Mouse (Mus musculus): ENCODE data around the gene Olfr26. TPM values are rescaled to one million over a fixed set of nuclear protein-coding genes. Genes with fewer than 3 reads are reported as not detected.
"Not testable (repeated sequence)": the region's sequence is repeated elsewhere in the genome, so short reads cannot be mapped to it uniquely, and the experiment has no call there.

The Olfr26 gene
- polyA plus RNA-seq (2015; fragmentation: Nextera tagmentation; extraction: Ambion mirVana) = not detected in 2 replicates

DNA sequence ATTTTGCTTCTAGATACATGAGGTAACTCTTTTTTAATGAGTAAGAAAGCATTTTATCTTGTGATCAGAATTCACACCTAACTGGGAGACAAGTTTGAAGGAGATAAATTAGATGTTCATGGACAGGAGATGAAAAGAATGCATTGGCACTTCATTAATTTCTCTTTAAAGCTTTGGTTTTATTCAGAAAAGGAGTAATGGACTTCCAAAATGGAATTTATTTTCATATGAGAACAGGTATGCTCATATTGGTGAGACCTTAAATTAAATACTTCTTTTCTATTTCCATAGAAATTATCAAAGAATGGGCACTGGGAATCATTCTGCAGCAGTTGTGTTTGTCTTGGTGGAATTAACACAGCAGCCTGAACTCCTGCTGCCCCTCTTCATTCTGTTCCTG, at the start of gene Olfr26:
TSS of gene Olfr26 (plus strand) at position 301 of the 400 bp plus-strand sequence.
- Histone ChIP-seq H3K27ac (no peak within 1 kb of the TSS), H3K9ac (no peak within 1 kb of the TSS), H3K4me2 (no peak within 1 kb of the TSS), H3K4me1 (no peaks in the 10 kb centered on the region), H3K27me3 (replicated peaks) (no peaks in the 10 kb centered on the region), H3K36me3 (replicated peaks) (no peaks in the 10 kb centered on the region), H3K4me3 (no peak within 1 kb of the TSS), H3K9me3 (no peaks in the 10 kb centered on the region)
- no peak for ATAC-seq (replicated peaks)

DNA sequence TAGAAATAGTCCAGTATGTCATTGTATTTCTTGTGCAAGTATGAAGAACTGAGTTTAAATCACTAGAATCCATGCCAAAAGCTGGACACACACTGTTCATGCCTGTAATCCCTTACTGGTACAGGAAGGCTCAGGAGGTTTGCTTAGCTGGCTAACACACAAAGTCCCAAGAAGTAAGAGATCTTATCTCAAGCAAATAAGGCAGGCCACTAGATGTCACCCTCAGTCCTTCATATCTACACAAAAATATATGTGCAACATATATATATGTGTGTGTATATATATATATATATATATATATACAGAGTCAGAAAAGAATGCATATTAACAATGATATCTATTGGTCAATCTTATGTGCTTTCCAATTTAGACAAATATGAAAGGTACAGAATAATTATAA, 49.2 kb upstream of the Olfr26 start:
- Histone ChIP-seq H3K4me3 (no peak overlapping the region), H3K4me2 (no peak overlapping the region), H3K9ac (no peak overlapping the region), H3K27ac (no peak overlapping the region), H3K27me3 (replicated peaks) (no peaks in the 10 kb centered on the region), H3K9me3 (no peaks in the 10 kb centered on the region), H3K36me3 (replicated peaks) (no peaks in the 10 kb centered on the region), H3K4me1 (no peaks in the 10 kb centered on the region)
- ATAC-seq (replicated peaks) = no peak

DNA sequence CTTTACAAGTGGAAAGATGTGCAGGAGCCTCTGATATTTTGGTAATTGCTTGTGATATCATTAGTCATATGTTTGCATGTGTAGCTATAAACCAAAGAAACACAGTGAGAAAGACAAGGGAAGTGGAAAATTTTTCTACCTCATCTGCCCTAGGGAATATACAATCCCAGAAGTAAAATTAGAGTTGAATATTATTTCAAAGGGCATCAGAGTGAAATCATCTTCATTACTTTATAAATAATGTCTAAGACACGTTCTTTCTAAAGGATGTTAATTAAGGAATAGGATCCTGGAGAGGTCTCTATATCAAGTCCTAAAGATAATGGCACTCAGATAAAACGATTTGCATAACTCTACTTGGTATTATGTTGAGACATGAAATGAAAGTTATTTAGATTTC, 40.5 kb upstream of the Olfr26 start, which contains the start of gene Olfr922:
TSS of gene Olfr922 (plus strand) at position 301 of the 400 bp plus-strand sequence.
- Histone ChIP-seq H3K9me3 (no peaks in the 10 kb centered on the region), H3K4me3 (no peak within 1 kb of the TSS), H3K4me1 (no peaks in the 10 kb centered on the region), H3K27ac (no peak within 1 kb of the TSS), H3K36me3 (replicated peaks) (no peaks in the 10 kb centered on the region), H3K9ac (no peak within 1 kb of the TSS), H3K4me2 (no peak within 1 kb of the TSS), H3K27me3 (replicated peaks) (no peaks in the 10 kb centered on the region)
- WGBS = 73% methylated on average over 2 of the region's 2 CpGs
- no peak for ATAC-seq (replicated peaks)

DNA sequence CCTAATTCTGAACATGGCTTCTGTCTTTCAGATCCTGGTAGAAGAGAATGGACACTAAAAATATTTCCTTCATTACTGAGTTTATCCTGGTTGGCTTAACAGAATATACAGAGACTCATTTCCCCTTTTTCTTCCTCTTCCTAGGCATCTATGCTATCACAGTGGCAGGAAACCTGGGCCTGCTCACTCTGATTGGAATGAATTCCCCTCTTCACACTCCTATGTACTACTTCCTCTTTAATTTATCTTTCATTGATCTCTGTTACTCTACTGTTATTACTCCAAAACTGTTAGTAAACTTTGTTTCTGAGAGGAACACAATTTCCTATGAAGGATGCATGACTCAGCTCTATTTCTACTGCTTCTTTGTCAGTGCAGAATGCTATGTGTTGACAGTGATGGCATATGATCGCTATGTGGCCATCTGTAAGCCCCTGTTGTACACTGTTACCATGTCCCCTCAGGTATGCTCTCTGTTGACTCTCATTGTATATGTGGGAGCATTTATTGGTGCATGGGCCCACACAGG, 39.3 kb upstream of the Olfr26 start:
- no peaks in the 10 kb centered on the region for H3K27me3 ChIP-seq (replicated peaks)
- 88% methylated on average over 1 of the region's 1 CpGs for WGBS
- no peaks in the 10 kb centered on the region for H3K9me3 ChIP-seq
- no peak overlapping the region for H3K9ac ChIP-seq
- H3K4me3 ChIP-seq = no peak overlapping the region
- no peaks in the 10 kb centered on the region for H3K36me3 ChIP-seq (replicated peaks)
- H3K4me1 ChIP-seq = no peaks in the 10 kb centered on the region
- H3K27ac ChIP-seq = no peak overlapping the region
- ATAC-seq (replicated peaks) = no peak
- no peak overlapping the region for H3K4me2 ChIP-seq

DNA sequence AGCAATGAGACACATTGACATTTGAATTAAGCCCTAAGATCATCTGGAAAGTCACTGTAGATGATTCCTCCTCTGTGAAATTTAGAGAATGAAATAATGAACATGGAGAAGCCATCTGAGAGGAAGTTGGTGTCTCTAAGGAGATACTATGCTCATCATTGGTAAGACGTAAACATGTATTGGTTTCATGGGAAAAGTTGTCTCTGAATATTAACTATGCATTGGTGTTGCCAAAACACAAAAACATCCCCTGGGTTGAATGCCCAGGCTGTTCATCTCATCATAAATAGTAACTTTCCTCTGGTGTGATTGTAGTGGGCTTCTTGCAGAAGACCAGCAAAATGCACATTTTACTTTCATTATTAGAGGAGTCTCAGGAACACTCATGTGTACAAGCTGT, 28.6 kb upstream of the Olfr26 start, which contains the start of gene Olfr923:
TSS of gene Olfr923 (plus strand) at position 301 of the 400 bp plus-strand sequence.
- no peaks in the 10 kb centered on the region for H3K9me3 ChIP-seq
- no peaks in the 10 kb centered on the region for H3K36me3 ChIP-seq (replicated peaks)
- no peak within 1 kb of the TSS for H3K27ac ChIP-seq
- 96% methylated on average over 1 of the region's 1 CpGs for WGBS
- no peak within 1 kb of the TSS for H3K9ac ChIP-seq
- no peak within 1 kb of the TSS for H3K4me3 ChIP-seq
- ATAC-seq (replicated peaks) = no peak
- no peaks in the 10 kb centered on the region for H3K27me3 ChIP-seq (replicated peaks)
- H3K4me1 ChIP-seq = no peaks in the 10 kb centered on the region
- no peak within 1 kb of the TSS for H3K4me2 ChIP-seq

DNA sequence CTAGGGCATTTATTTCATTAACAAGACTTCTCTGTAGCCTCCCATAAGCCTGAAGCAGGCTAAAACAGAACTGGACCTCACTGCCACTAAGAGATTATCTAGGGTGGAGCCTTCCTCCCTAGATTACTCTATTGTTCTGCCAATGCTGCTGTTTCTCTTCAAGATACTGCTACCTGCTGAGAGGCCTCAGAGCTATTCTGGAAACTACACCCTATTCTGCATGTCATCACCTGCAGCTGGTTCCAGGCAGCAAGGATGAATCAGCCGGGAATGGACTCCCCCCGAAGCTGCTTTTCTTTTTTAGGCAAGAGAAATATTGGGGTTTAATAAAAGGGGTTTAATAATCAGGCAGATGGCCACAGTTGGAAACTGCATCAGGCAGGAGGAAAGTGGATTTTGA, 21.8 kb upstream of the Olfr26 start:
- no peaks in the 10 kb centered on the region for H3K4me1 ChIP-seq
- no peak overlapping the region for H3K4me2 ChIP-seq
- no peak for ATAC-seq (replicated peaks)
- no peak overlapping the region for H3K27ac ChIP-seq
- H3K36me3 ChIP-seq (replicated peaks) = no peaks in the 10 kb centered on the region
- no peak overlapping the region for H3K4me3 ChIP-seq
- 73% methylated on average over 2 of the region's 2 CpGs for WGBS
- H3K9ac ChIP-seq = no peak overlapping the region
- no peaks in the 10 kb centered on the region for H3K9me3 ChIP-seq
- H3K27me3 ChIP-seq (replicated peaks) = no peaks in the 10 kb centered on the region

DNA sequence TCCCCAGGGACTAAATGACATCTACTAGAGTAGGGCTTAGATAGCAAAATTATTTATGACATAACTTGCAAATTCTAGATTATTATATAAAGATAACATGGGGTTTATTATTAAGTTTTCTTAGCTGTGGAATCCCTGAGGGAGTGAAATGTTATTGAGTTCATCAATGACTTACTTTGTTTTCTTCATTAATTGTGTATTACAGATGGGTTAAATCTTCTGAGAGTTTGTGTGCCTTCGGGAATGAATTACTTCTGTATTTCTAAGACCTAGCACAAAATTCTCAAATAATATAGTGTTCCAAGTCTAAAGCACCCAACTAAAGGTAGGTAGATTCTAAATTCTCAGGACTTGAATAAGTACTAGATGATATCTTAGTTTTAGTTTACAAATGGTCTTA, 10.7 kb upstream of the Olfr26 start, which contains the start of gene Olfr924:
TSS of gene Olfr924 (plus strand) at position 301 of the 400 bp plus-strand sequence.
- Histone ChIP-seq H3K27me3 (replicated peaks) (no peaks in the 10 kb centered on the region), H3K4me3 (no peak within 1 kb of the TSS), H3K9ac (no peak within 1 kb of the TSS), H3K27ac (no peak within 1 kb of the TSS), H3K4me1 (no peaks in the 10 kb centered on the region), H3K9me3 (no peaks in the 10 kb centered on the region), H3K4me2 (no peak within 1 kb of the TSS), H3K36me3 (replicated peaks) (no peaks in the 10 kb centered on the region)
- ATAC-seq (replicated peaks) = no peak
- 92% methylated on average over 1 of the region's 1 CpGs for WGBS

DNA sequence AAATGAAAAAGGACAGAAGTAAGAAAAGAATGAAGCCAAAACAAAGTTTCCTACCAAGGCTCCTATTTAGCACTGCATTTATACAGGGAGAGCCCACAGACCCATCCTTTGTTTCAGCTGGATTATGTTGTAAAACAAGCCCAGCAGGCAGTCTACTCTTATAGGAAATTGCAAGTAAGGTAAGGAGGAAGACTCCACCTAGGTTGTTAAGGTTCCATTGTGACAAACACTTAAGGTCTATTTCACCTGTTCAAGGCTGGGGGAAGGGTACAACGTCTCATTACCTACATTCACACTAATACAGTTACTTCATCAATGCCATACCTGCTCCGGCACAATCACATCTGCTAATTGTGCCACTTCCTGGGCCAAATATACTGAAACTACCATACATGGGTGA, 20.0 kb downstream of the Olfr26 start:
- 67% methylated on average over 2 of the region's 2 CpGs for WGBS
- H3K36me3 ChIP-seq (replicated peaks); H3K9ac ChIP-seq; H3K4me1 ChIP-seq; H3K4me2 ChIP-seq; H3K9me3 ChIP-seq; H3K27me3 ChIP-seq (replicated peaks); H3K4me3 ChIP-seq; H3K27ac ChIP-seq; ATAC-seq (replicated peaks): not testable (repeated sequence)

DNA sequence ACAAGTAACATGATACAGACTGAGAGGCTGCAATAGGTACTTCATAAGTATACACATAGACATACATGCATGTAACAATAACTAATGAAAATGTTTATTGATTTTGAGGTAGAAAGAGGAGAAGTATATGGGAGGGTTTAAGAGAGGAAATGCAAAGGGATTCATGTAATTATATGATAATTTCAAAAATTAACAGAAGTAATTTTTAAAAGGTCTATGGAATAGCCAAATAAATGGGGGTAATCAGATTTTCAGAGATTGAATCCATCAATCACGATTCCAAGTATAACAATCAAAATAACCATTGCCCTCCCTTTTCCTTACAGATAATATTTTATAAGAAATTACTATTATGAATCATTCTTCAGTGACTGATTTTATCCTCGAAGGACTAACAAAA, 22.0 kb downstream of the Olfr26 start, which contains the start of gene Olfr926:
TSS of gene Olfr926 (plus strand) at position 301 of the 400 bp plus-strand sequence.
- no peak for ATAC-seq (replicated peaks)
- Histone ChIP-seq H3K27me3 (replicated peaks) (no peaks in the 10 kb centered on the region), H3K4me1 (no peaks in the 10 kb centered on the region), H3K4me3 (no peak within 1 kb of the TSS), H3K27ac (no peak within 1 kb of the TSS), H3K9me3 (no peaks in the 10 kb centered on the region), H3K36me3 (replicated peaks) (no peaks in the 10 kb centered on the region), H3K4me2 (no peak within 1 kb of the TSS), H3K9ac (no peak within 1 kb of the TSS)
- WGBS = 86% methylated on average over 2 of the region's 2 CpGs

Other genes starting within 250 kb of the Olfr26 start
- not detected in 2 replicates for gene Olfr914, start 250.0 kb upstream of the Olfr26 start, polyA plus RNA-seq (2015; fragmentation: Nextera tagmentation; extraction: Ambion mirVana)
- not detected in 2 replicates for gene Olfr916, start 195.2 kb upstream of the Olfr26 start, polyA plus RNA-seq (2015; fragmentation: Nextera tagmentation; extraction: Ambion mirVana)
- not detected in 2 replicates for gene Olfr917, start 189.2 kb upstream of the Olfr26 start, polyA plus RNA-seq (2015; fragmentation: Nextera tagmentation; extraction: Ambion mirVana)
- not detected in 2 replicates for gene Olfr918, start 180.5 kb upstream of the Olfr26 start, polyA plus RNA-seq (2015; fragmentation: Nextera tagmentation; extraction: Ambion mirVana)
- gene Olfr919, start 151.4 kb upstream of the Olfr26 start, polyA plus RNA-seq (2015; fragmentation: Nextera tagmentation; extraction: Ambion mirVana) = not detected in 2 replicates
- gene Vwa5a, start 136.8 kb upstream of the Olfr26 start, polyA plus RNA-seq (2015; fragmentation: Nextera tagmentation; extraction: Ambion mirVana) = 6.6 and 7.1 TPM in 2 replicates
- gene Olfr920, start 102.8 kb upstream of the Olfr26 start, polyA plus RNA-seq (2015; fragmentation: Nextera tagmentation; extraction: Ambion mirVana) = not detected in 2 replicates
- not detected in 2 replicates for gene Olfr921, start 82.0 kb upstream of the Olfr26 start, polyA plus RNA-seq (2015; fragmentation: Nextera tagmentation; extraction: Ambion mirVana)
- gene Olfr922, start 40.4 kb upstream of the Olfr26 start, polyA plus RNA-seq (2015; fragmentation: Nextera tagmentation; extraction: Ambion mirVana) = not detected in 2 replicates
- gene Olfr923, start 28.5 kb upstream of the Olfr26 start, polyA plus RNA-seq (2015; fragmentation: Nextera tagmentation; extraction: Ambion mirVana) = not detected in 2 replicates
- gene Olfr924, start 10.6 kb upstream of the Olfr26 start, polyA plus RNA-seq (2015; fragmentation: Nextera tagmentation; extraction: Ambion mirVana) = not detected in 2 replicates
- gene Olfr926, start 22.1 kb downstream of the Olfr26 start, polyA plus RNA-seq (2015; fragmentation: Nextera tagmentation; extraction: Ambion mirVana) = not detected in 2 replicates
- not detected in 2 replicates for gene Olfr930, start 74.7 kb downstream of the Olfr26 start, polyA plus RNA-seq (2015; fragmentation: Nextera tagmentation; extraction: Ambion mirVana)
- not detected in 2 replicates for gene Olfr933, start 117.3 kb downstream of the Olfr26 start, polyA plus RNA-seq (2015; fragmentation: Nextera tagmentation; extraction: Ambion mirVana)
- not detected in 2 replicates for gene Olfr934, start 133.3 kb downstream of the Olfr26 start, polyA plus RNA-seq (2015; fragmentation: Nextera tagmentation; extraction: Ambion mirVana)
- gene Olfr935, start 144.6 kb downstream of the Olfr26 start, polyA plus RNA-seq (2015; fragmentation: Nextera tagmentation; extraction: Ambion mirVana) = not detected in 2 replicates
- not detected in 2 replicates for gene Olfr146, start 168.3 kb downstream of the Olfr26 start, polyA plus RNA-seq (2015; fragmentation: Nextera tagmentation; extraction: Ambion mirVana)
- not detected in 2 replicates for gene Olfr937, start 209.9 kb downstream of the Olfr26 start, polyA plus RNA-seq (2015; fragmentation: Nextera tagmentation; extraction: Ambion mirVana)
- not detected in 2 replicates for gene Olfr938, start 223.8 kb downstream of the Olfr26 start, polyA plus RNA-seq (2015; fragmentation: Nextera tagmentation; extraction: Ambion mirVana)

Data from midbrain, embryonic 15.5 days (tissue).